Mouse (Mus musculus): ENCODE results near the gene Grm1.

GRCm38 (mm10) chr10:10688907-10689667 lies 393.1 kb downstream of the Grm1 start:
- TF ChIP-seq CTCF (IDR thresholded peaks at IDR 0.05; ENCODE audit: borderline replicate concordance, control insufficient read depth, extremely low read depth, insufficient read depth, low read length, poor library complexity) (no peak), POLR2A (IDR thresholded peaks at IDR 0.05; ENCODE audit: control insufficient read depth, extremely low read depth, insufficient read depth, low read length, poor library complexity) (no peak)
